Mouse (Mus musculus): ENCODE results near the gene Hoxc9.

Gene Hoxc9

DNA sequence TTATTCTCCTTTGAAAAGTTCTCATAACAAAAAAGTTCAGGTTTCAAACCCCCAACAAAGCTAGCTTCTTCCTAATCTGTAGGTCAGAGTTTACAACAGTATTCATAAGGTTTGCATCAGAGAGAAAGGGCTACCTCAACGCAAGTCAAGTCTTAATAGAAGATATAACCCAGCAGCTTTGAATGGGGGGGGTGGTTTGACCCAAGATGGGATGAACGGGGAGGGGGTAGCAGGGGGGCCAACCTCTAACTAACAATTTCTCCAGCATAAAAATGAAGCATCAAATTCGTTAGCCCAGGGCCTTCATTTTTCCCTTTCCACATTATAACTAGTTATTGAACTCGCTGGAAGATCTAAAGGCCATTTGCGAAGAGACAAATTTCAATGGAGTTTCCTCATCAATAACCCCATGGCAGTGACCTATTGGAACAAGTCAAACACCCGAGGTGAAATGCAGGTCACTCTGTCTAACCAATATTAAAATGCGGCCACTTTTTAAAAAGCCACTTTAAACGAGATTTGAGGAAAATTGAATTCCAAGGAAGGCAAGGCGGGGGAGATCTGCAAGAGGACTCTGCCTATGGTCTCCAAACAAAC is 52.8 kb downstream of the Hoxc9 start:
- DNase-seq = no peak

DNA sequence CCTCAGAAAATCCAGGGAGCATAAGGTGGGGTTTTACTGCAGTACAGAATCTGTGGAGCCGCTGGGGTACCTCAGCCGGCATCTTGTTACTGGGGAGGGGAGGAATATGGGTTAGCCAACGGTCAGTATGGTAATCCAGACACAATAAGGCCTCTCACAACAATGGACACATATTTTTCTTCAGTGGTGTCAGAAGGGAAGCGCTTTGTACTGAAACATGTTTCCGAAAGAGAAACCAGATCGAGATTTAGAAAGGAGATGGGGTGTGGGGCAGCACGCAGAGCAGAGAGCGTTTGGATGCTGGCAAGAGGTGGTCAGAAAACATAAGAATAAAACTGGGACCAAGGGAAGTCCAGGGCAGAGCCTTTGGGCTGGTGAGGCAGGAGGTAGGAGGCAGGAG is 53.9 kb downstream of the Hoxc9 start:
- no peak for DNase-seq

DNA sequence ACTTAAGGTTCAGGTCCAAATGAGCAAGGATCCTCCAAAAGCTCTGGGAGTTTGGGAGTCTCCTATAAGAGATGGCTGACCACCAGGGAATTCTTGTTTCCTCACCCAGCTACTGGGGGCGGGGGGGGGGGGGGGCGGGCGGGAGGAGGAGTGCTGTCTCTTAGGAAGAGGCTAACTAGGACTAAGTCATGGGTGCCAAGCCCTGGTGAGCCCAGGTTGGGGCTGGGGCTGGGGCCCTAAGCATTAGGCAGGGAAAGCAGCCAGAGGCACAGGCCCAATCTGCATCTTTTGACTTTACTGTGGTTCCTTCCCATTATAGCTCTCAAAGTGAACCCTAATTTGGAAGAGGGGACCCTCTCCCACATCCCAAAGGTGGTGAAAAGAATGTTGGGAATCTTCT is 55.9 kb downstream of the Hoxc9 start:
- DNase-seq = no peak

DNA sequence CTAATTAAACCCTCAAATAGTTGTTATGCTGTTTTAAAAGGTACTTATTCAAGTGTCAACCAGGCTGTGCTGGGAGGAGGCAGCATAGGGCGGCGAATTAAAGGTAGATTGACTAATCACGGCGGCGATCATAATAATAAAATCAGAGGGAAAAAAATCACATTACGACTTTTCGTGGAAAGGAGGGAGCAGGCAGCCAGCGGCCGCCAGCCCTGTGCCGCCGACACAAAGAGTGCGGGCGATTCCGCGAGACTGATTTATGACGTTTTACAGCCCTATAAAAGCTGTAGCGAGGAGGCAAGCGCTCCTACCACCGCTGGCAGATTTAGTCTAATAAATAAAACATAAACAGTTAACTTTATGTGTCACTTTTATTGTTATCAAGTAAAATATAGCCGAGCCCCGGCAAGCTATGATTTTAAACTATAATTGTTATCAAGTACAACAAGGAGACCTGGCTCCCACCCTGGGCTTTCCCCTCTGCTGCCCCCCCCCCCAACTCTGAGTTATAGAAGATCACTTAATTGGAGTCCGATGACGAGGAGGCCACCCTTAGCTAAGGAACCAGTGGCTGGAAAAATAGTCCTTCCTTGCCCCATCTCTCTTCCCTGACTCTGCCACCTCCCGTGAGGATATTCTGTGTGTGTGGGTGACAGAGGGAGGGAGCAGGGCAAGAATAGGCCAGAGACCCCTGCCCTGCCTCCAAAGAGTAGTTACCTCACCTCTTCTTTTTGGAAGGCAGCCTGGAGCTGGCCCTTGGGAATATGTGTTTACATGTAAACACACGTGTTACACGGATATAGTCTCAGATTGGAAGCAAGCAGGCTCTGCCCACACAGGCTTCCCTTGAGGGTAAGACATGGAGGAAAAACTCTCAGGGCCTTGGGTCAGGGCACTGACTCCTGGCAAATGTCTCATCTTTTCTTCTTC is 56.7 kb downstream of the Hoxc9 start:
- no peak for DNase-seq

- DNase-seq = no peak
Measured at GRCm38 (mm10) chr15:103034043-103034806, 58.0 kb downstream of the Hoxc9 start.
